Mouse (Mus musculus) bone marrow, adult 2 months (tissue): ENCODE results near the gene C130074G19Rik. TPM values are rescaled to one million over a fixed set of nuclear protein-coding genes. Genes with fewer than 3 reads are reported as not detected.

Experiments
- H3K27ac ChIP-seq: fragments of 200-500 bp; 2 replicates; pipeline ENCODE4 v1.5.1; 2012; ENCODE audit warnings: low read depth, mild to moderate bottlenecking, control low read depth, inconsistent platforms, low read length; ENCODE audit not compliant: control insufficient read depth, poor library complexity, insufficient read depth
- H3K4me1 ChIP-seq: fragments of 200-500 bp; 2 replicates; pipeline ENCODE4 v1.6.1; 2011; ENCODE audit warnings: low read length; ENCODE audit not compliant: control insufficient read depth, insufficient read depth
- H3K4me3 ChIP-seq: fragments of 200-500 bp; replicated peaks from 2 replicates; pipeline ENCODE3; 2011; ENCODE audit warnings: mild to moderate bottlenecking, low read depth, low read length, control low read depth; ENCODE audit not compliant: control insufficient read depth
- CTCF ChIP-seq: fragments of 200-500 bp; IDR thresholded peaks from 2 replicates; pipeline ENCODE4 v1.5.1; 2011; ENCODE audit warnings: low read length, control low read depth; ENCODE audit not compliant: control insufficient read depth, insufficient read depth
- POLR2A ChIP-seq: fragments of 200-500 bp; IDR thresholded peaks from 2 replicates; pipeline ENCODE4 v1.6.1; 2011; ENCODE audit warnings: low read depth, mild to moderate bottlenecking, control low read depth, low read length, borderline replicate concordance; ENCODE audit not compliant: control insufficient read depth
- WGBS: fragments of 180-500 bp; shearing (Covaris S2); methylation state at CpG from one replicate; pipeline ENCODE4 v1.1.7; 2018; 5-methylcytosine and 5-hydroxymethylcytosine counted together
- polyA plus RNA-seq: library from polyadenylated mRNA; stranded (reverse); fragments of >200 nt; gene quantifications from 2 replicates; pipeline ENCODE4 v1.2.4, GENCODE M21; 2011; ENCODE audit warnings: low replicate concordance; ENCODE audit not compliant: missing spikeins, insufficient read depth, insufficient read length

C130074G19Rik gene
- polyA plus RNA-seq, 1 experiment = 7.9 TPM

GRCm38 (mm10) chr1:184836350-184836749, 46.7 kb downstream of the C130074G19Rik start:
- H3K4me3 ChIP-seq = no peak overlapping the region
- no peak overlapping the region for H3K27ac ChIP-seq
- WGBS = 89% methylated on average over 5 of the region's 5 CpGs
- H3K4me1 ChIP-seq = no peaks in the 10 kb centered on the region
- TF ChIP-seq CTCF = no peak
- no peak for TF ChIP-seq POLR2A

GRCm38 (mm10) chr1:184833499-184833898, 49.5 kb downstream of the C130074G19Rik start:
- TF ChIP-seq CTCF (no peak), POLR2A (no peak)
- Histone ChIP-seq H3K4me3 (no peak overlapping the region), H3K27ac (no peak overlapping the region), H3K4me1 (no peaks in the 10 kb centered on the region)
- WGBS = 82% methylated on average over 7 of the region's 7 CpGs

DNA sequence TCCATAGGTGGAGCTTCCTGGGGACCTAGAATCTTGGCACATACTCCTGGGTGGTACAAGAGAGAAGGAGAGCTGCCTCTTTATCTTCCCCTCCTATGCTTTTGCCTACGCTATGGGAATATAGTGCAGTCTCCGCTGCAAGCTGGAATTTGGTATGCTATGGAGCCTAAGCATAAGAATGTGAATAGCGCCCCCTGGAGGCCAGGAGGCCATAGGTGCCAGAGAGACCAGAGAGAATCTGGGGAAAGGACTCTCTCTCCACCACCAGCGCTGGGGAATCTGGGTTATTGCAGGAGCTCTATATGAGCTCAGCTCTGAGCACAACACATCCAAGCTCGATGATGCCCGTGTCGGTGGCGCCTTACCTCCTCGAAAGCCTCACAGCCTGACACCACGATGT, 50.8 kb downstream of the C130074G19Rik start:
- Histone ChIP-seq H3K4me3 (no peak overlapping the region), H3K27ac (no peak overlapping the region), H3K4me1 (no peaks in the 10 kb centered on the region)
- TF ChIP-seq CTCF = peak; percentile 62; the same call in 1 of the 2 replicates
- no peak for TF ChIP-seq POLR2A
- 89% methylated on average over 10 of the region's 10 CpGs for WGBS

DNA sequence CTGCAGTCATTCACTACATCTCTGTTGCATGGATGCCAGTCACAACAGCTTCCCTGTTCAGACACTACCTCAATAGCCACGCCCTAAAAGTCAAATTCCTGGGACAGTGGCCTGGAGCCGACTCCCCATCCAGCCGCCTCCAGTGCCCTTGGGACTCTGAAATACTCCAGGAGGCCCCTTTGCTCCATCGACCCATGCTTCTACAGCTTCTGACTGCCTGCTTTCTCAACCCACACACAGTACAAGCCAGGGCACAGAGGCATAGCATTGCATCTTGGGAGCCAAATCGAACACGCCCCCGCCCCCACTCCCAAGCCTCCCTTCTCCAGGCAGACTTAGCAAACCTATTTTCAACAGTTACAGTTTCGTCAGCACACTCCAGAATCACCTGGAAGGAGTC, 53.1 kb downstream of the C130074G19Rik start:
- no peak for TF ChIP-seq POLR2A
- TF ChIP-seq CTCF = no peak
- Histone ChIP-seq H3K27ac (no peak overlapping the region), H3K4me1 (no peaks in the 10 kb centered on the region), H3K4me3 (no peak overlapping the region)
- WGBS = 89% methylated on average over 8 of the region's 8 CpGs

DNA sequence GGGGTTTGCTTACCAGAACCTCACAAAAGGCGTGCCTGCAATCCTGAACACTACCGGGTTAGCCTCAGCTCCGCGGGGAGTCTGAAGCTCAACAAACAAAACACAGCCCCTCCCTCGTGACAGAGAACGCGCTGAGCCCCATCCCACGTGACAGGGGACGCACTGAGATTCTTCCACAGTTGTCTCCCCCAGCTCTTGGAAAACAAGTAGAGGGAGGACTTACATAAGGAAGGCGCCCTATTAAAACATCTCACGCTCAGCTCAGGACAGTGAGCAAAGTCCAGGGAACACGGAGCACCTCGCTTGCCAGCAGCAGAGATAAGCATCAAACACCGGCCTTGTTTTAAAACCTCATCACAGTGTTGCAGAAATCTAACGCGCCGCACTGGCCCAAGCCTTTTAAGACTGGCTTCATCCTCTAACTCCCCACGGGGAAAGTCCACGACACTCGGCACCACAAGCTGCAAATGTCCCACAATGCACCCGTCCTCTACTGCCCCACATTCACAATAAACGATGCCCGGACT, 55.8 kb downstream of the C130074G19Rik start:
- Histone ChIP-seq H3K4me3 (no peak overlapping the region), H3K27ac (no peak overlapping the region)
- TF ChIP-seq POLR2A = no peak
- no peak for TF ChIP-seq CTCF

DNA sequence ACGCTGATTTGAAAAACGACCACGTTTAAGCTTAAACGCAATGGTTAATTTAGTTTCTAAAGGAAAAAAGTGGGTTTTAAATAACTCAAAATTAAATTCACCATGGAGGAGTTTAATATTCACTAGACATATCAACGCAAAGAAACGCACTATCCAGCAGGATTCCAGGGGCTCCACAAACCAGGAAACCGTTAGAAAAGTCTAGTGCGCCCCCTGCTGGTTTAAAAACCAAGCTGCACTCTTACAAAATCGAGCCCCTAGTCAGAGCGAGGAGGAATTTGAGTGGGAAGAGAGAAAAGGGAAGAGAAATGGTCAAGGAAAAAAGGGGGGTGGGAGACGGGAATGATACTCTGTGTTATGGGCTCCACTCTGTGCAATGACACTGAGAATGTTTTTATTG, 57.9 kb downstream of the C130074G19Rik start:
- Histone ChIP-seq H3K4me1 (no peaks in the 10 kb centered on the region; the same call in 1 of the 2 replicates), H3K4me3 (no peak overlapping the region), H3K27ac (no peak overlapping the region)
- TF ChIP-seq POLR2A (no peak), CTCF (peak; percentile 35; the same call in 1 of the 2 replicates)
- WGBS = 28% methylated on average over 11 of the region's 11 CpGs

More for the DNA sequence above, 55.8 kb downstream of the C130074G19Rik start:
- WGBS = 86% methylated on average over 23 of the region's 23 CpGs
- H3K4me1 ChIP-seq = no peaks in the 10 kb centered on the region; the same call in 1 of the 2 replicates

GRCm38 (mm10) chr1:184824439-184824851, 58.6 kb downstream of the C130074G19Rik start:
- 5% methylated on average over 12 of the region's 12 CpGs for whole genome bisulfite sequencing
- TF ChIP-seq CTCF (peak; percentile 98), POLR2A (no peak)
- H3K4me3 ChIP-seq = no peak overlapping the region

GRCm38 (mm10) chr1:184822678-184823077, 60.3 kb downstream of the C130074G19Rik start:
- Histone ChIP-seq H3K27ac (no peak overlapping the region), H3K4me3 (no peak overlapping the region), H3K4me1 (no peaks in the 10 kb centered on the region; the same call in 1 of the 2 replicates)
- 87% methylated on average over 11 of the region's 11 CpGs for WGBS
- TF ChIP-seq POLR2A = no peak
- TF ChIP-seq CTCF = no peak

More at GRCm38 (mm10) chr1:184824439-184824851, 58.6 kb downstream of the C130074G19Rik start:
- H3K27ac ChIP-seq = no peak overlapping the region
- H3K4me1 ChIP-seq = no peaks in the 10 kb centered on the region; the same call in 1 of the 2 replicates

Other genes with a start within 250 kb of the C130074G19Rik start
- 14.0 and 29.3 TPM in 2 replicates for gene Hlx, start 150.6 kb downstream of the C130074G19Rik start, polyA plus RNA-seq
- 2.3 and 5.9 TPM in 2 replicates for gene Marc1, start 71.9 kb downstream of the C130074G19Rik start, polyA plus RNA-seq
- 92.0 and 103 TPM in 2 replicates for gene Marc2, start 36.8 kb downstream of the C130074G19Rik start, polyA plus RNA-seq
- gene Mark1, start 116.4 kb upstream of the C130074G19Rik start, polyA plus RNA-seq = 0.92 and 1.4 TPM in 2 replicates